Mouse (Mus musculus): Measurements from ENCODE around the gene Zfp106. TPM values are rescaled to one million over a fixed set of nuclear protein-coding genes. Genes with fewer than 3 reads are reported as not detected.

Gene Zfp106
- polyA plus RNA-seq, 1 experiment from 2014 or later: 50.8 TPM

DNA sequence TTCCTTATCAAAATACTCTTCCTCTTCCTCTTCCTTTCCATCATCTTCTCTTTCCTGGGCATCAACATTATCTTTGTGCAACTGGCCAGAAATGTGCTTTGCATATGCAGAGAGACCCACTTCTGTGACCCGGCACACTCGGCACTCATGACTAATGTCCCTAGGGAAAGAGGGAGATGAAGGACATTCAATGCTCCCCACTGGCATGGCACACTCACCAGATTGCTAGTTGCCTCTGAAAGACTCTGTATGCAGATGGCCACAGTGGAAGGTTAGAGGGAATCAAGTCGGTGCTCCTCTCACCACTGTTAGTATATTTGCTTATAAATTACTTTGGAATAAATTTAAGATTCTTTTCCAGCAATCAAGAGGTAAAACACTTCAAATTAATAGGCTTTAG is 24.3 kb downstream of the Zfp106 start:
- no peak overlapping the region for H3K4me3 ChIP-seq
- peaks cover 15% of the 10 kb centered on the region for H3K4me1 ChIP-seq
- no peak overlapping the region for H3K9ac ChIP-seq (replicated peaks)
- H3K27ac ChIP-seq (replicated peaks): peak overlapping the region; percentile 79
- 63% methylated on average over 3 of the region's 3 CpGs for WGBS
- peak overlapping the region; percentile 19 for H3K4me2 ChIP-seq (replicated peaks)
- H3K9me3 ChIP-seq: no peaks in the 10 kb centered on the region
- peak; percentile 61; the same call in 1 of the 2 replicates for ATAC-seq (replicated peaks)
- no peaks in the 10 kb centered on the region for H3K27me3 ChIP-seq
- H3K36me3 ChIP-seq: peaks cover 12% of the 10 kb centered on the region

DNA sequence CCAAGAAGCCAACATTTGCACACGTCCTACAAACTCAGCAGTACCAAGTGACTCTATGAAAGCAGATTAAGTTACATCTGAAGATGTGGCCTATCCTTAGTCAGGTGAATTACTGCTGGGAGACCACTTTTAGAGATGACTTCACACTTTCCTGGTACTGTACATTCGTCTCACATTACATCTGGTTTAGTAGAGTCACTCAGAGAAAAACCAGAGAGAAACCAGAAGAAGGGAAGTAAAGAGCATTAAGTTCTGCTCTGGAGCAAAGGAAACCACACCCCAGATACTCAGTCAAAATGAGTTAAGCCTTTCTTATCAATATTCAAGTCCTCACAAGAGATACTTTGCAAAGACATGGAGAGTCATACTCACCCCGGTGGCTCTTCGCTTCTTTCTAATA is 32.4 kb downstream of the Zfp106 start:
- 95% methylated on average over 4 of the region's 4 CpGs for WGBS
- no peak overlapping the region for H3K4me2 ChIP-seq (replicated peaks)
- H3K9me3 ChIP-seq: no peaks in the 10 kb centered on the region
- H3K27ac ChIP-seq (replicated peaks): no peak overlapping the region
- ATAC-seq (replicated peaks): no peak
- no peak overlapping the region for H3K9ac ChIP-seq (replicated peaks)
- H3K36me3 ChIP-seq: peaks cover 77% of the 10 kb centered on the region
- H3K4me3 ChIP-seq: no peak overlapping the region
- H3K27me3 ChIP-seq: no peaks in the 10 kb centered on the region
- H3K4me1 ChIP-seq: no peaks in the 10 kb centered on the region

DNA sequence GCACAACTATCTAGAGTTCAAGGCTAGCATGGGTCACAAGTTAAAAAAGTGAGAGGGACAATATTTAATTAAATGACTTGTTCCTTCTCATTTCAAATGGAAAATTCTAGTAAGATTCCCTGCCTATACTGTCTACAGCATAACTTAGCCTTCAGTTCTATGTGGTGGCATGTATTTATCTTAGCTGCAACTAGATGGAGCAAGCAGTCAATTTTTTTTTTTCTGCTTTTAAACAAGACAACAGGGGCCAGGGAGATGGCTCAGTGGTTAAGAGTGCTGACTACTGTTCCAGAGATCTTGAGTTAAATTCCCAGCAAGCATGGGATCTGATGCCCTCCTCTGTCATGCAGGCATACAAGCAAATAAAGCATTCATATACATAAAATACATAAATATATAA is 34.1 kb downstream of the Zfp106 start:
- H3K9me3 ChIP-seq: no peaks in the 10 kb centered on the region
- H3K4me1 ChIP-seq: no peaks in the 10 kb centered on the region
- no peak overlapping the region for H3K4me2 ChIP-seq (replicated peaks)
- H3K36me3 ChIP-seq: peaks cover 84% of the 10 kb centered on the region
- no peak overlapping the region for H3K27ac ChIP-seq (replicated peaks)
- no peak overlapping the region for H3K9ac ChIP-seq (replicated peaks)
- no peaks in the 10 kb centered on the region for H3K27me3 ChIP-seq
- ATAC-seq (replicated peaks): no peak
- H3K4me3 ChIP-seq: no peak overlapping the region

DNA sequence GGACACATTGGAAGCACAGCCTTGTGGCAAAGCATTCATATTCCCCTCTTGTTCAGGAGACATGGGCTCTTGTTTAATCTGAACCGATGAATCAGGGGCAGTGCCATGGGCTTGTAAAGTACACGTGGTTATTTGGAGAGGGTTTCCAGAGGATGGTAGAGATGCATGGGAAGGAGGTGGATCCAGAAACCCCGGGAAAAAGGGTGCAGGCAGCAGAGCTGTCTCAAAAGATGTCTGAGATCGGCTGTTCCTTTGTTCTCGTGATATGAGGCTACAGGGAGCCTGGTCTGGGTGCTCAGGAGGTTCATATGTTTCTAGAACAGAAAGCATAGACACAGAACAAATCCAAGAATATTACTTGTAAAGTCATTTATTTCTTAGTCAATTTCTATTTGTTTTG is 36.9 kb downstream of the Zfp106 start:
- ATAC-seq (replicated peaks): no peak
- Histone ChIP-seq H3K4me3 (no peak overlapping the region), H3K4me2 (replicated peaks) (no peak overlapping the region), H3K9ac (replicated peaks) (no peak overlapping the region), H3K36me3 (peaks cover 88% of the 10 kb centered on the region), H3K27me3 (no peaks in the 10 kb centered on the region), H3K27ac (replicated peaks) (no peak overlapping the region), H3K4me1 (no peaks in the 10 kb centered on the region), H3K9me3 (no peaks in the 10 kb centered on the region)
- WGBS: 88% methylated on average over 5 of the region's 5 CpGs

DNA sequence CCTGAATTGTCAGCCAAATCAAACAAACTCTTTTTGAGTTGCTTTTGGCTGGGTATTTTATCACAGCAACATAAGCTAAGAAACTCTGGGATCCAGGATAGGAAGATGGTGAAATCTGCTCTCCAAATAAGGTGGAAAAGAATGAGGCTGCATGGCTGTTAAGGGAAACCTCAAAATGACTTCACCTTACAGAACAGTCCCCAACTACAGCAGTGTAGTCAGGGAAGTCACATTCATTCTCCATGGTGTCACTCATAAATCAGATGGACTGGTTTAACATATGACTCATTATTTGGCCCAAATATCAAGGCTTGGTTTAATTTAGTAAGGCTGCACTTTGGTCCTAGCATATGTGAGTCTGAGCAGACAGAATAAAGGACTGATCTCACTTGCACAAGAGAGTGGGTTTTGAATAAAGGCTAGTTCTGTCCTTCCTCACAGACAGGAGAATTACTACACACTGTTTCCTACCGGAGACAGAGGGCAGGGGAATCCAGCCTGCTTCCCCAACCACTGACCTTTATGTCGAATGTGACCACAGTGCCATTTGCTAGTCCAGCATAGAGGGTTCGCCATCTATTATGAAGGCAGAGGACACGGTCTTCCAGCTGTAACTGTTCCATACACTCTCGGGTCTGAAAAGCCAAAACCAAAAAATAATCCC is 45.0 kb downstream of the Zfp106 start:
- H3K36me3 ChIP-seq: peaks cover 89% of the 10 kb centered on the region
- no peak overlapping the region for H3K4me3 ChIP-seq
- H3K27ac ChIP-seq (replicated peaks): no peak overlapping the region
- 91% methylated on average over 5 of the region's 5 CpGs for WGBS
- no peaks in the 10 kb centered on the region for H3K27me3 ChIP-seq
- no peak overlapping the region for H3K4me2 ChIP-seq (replicated peaks)
- ATAC-seq (replicated peaks): no peak
- no peak overlapping the region for H3K9ac ChIP-seq (replicated peaks)
- no peaks in the 10 kb centered on the region for H3K4me1 ChIP-seq
- H3K9me3 ChIP-seq: no peaks in the 10 kb centered on the region

DNA sequence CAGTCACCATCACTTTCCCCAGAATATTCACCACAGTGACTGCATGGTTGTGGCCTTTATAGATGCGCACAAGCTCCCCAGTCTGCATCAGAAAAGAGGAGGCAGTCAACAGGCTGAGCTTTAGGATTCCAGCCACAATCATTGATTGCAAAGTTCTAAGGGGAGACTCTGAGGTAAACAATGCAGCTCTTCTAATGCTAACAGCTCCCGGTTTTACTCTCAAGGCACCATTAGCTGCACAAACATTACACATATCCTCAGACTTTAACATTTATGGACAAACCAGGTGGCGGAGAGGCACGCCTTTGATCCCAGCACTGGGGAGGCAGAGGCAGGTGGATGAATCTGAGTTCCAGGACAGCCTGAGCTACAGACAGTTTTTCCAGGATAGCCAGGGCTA is 49.5 kb downstream of the Zfp106 start:
- Histone ChIP-seq H3K27ac (replicated peaks) (no peak overlapping the region), H3K9ac (replicated peaks) (no peak overlapping the region), H3K4me2 (replicated peaks) (no peak overlapping the region), H3K36me3 (peaks cover 66% of the 10 kb centered on the region), H3K9me3 (no peaks in the 10 kb centered on the region), H3K27me3 (no peaks in the 10 kb centered on the region), H3K4me3 (no peak overlapping the region), H3K4me1 (no peaks in the 10 kb centered on the region)
- ATAC-seq (replicated peaks): no peak
- 95% methylated on average over 4 of the region's 4 CpGs for WGBS

DNA sequence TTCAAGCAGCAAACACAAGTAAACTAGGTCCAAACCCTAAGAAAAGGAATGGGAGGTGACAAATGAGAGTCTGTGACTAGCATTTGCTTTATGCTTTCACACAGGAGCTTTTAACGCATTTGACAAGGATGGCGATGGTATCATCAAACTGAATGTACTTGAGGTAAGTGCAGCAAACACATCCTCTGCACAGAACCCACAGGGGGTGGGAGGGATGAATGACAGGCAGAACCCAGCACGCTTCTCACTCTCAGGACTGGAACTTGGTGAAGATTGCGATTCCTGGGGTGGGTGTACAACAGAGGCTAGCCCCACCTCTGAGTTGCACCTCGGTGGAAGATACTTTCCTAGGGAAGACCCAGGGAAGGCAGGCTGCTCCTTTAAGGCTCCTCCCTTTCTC is 59.7 kb downstream of the Zfp106 start:
- Histone ChIP-seq H3K4me1 (no peaks in the 10 kb centered on the region), H3K4me3 (no peak overlapping the region), H3K27ac (replicated peaks) (no peak overlapping the region), H3K4me2 (replicated peaks) (no peak overlapping the region), H3K9ac (replicated peaks) (no peak overlapping the region), H3K9me3 (no peaks in the 10 kb centered on the region), H3K36me3 (peaks cover 27% of the 10 kb centered on the region), H3K27me3 (no peaks in the 10 kb centered on the region)
- WGBS: 80% methylated on average over 5 of the region's 5 CpGs
- ATAC-seq (replicated peaks): no peak

DNA sequence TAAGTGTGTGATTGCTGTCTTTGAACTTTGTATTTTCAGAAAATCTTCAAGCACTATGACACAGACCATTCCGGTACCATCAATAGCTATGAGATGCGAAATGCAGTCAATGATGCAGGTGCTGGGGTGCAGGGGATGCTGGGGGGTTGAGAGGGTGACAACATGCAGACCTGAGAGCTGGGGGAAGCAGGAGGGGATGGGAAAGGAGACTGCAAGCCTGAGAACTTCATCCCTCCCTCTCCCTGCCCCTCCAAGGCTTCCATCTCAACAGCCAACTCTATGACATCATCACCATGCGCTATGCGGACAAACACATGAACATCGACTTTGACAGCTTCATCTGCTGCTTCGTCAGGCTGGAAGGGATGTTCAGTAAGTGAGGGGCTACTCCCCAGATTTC is 60.5 kb downstream of the Zfp106 start:
- ATAC-seq (replicated peaks): no peak
- Histone ChIP-seq H3K36me3 (peaks cover 18% of the 10 kb centered on the region; the same call in 1 of the 2 replicates), H3K4me2 (replicated peaks) (no peak overlapping the region), H3K27me3 (no peaks in the 10 kb centered on the region), H3K4me1 (no peaks in the 10 kb centered on the region), H3K4me3 (no peak overlapping the region), H3K27ac (replicated peaks) (no peak overlapping the region), H3K9me3 (no peaks in the 10 kb centered on the region), H3K9ac (replicated peaks) (no peak overlapping the region)
- 90% methylated on average over 6 of the region's 6 CpGs for WGBS

DNA sequence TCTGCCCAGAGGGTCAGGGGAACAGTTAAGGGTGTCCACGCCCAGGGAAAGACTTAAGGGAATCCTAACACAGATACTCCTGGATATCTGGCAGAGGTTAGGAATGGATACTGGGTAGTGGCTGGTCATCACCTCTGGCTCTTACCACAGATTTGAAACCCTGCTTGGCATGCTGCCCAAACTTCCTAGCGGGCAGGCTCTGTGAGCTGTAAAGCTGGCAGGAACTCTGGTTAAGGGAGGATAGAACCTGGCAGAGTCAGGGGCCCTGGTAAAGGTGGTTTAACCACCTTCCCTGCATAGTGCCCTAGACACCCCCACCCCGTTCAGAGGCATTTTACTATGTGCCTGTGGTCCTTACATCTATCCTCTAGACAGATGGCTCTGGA is 61.0 kb downstream of the Zfp106 start:
- peaks cover 16% of the 10 kb centered on the region; the same call in 1 of the 2 replicates for H3K36me3 ChIP-seq
- H3K4me3 ChIP-seq: no peak overlapping the region
- H3K9ac ChIP-seq (replicated peaks): no peak overlapping the region
- no peaks in the 10 kb centered on the region for H3K27me3 ChIP-seq
- 75% methylated on average over 3 of the region's 3 CpGs for WGBS
- H3K4me2 ChIP-seq (replicated peaks): no peak overlapping the region
- H3K27ac ChIP-seq (replicated peaks): no peak overlapping the region
- no peaks in the 10 kb centered on the region for H3K9me3 ChIP-seq
- H3K4me1 ChIP-seq: no peaks in the 10 kb centered on the region
- no peak for ATAC-seq (replicated peaks)

DNA sequence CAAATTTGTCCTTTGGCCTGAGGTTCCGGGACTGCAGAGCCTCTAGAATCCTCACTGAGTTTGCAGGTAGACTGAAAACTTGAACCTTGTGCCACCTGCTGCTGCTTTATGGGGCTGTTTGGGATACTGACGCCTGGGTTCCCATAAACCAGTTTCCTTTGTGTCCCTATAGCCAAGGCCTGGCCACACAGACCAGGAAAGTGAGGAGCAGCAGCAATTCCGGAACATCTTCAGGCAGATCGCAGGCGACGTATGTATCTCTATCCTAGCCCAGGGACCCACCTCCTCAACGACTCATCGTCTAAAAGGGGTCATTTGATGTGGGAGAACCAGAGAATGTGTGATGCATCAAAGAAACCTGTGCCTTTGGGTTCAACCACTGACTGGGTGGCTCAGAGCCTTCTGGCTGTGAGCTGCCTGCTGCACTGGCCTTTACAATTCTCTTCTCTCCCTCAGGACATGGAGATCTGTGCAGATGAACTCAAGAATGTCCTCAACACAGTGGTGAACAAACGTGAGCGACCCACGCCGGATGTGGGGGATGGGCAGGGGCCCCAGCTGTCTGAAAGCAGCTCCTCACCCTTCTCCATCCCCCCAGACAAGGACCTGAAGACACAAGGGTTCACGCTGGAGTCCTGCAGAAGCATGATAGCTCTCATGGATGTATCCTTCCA is 61.6 kb downstream of the Zfp106 start:
- Histone ChIP-seq H3K27ac (replicated peaks) (no peak overlapping the region), H3K27me3 (no peaks in the 10 kb centered on the region), H3K9me3 (no peaks in the 10 kb centered on the region), H3K4me3 (no peak overlapping the region), H3K36me3 (peaks cover 16% of the 10 kb centered on the region; the same call in 1 of the 2 replicates), H3K4me2 (replicated peaks) (no peak overlapping the region), H3K9ac (replicated peaks) (no peak overlapping the region), H3K4me1 (no peaks in the 10 kb centered on the region)
- ATAC-seq (replicated peaks): no peak
- 77% methylated on average over 13 of the region's 13 CpGs for WGBS

DNA sequence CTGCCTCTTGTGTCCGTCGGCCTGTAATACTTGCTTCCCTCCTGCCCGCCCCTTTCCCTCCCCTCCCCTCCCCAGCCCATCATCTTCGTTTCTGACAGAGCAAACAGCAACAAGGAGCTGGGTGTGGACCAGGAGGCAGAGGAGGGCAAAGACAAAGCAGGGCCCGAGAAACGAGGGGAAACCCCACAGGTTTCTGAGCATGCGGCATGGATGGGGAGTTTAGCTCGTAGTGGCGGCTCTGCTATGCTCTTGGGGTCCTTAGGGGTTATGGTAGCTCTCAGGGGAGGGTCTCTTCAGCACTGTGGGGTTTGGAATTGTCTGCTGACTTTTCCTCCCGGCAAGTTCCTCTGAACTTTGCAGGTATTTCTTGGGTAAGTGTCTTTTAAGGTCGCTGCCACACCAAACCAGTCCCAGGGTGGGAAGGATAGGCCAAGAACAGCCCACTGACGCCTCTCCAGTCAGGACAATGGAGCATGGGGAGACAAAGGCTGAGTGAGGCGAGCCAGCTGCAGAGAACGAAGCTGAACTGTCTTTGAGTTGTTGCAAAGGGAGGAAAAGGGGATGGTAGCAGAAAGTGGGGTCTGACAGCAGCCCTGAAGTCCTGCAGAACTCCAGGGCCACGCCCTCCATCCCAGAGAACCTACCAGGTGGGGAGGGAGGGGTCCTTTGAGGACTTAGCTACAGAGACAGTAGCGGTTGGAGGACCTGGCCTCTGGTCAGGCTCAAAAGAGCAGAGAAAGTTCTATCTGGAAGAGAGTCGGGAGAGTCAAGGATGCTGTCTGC is 62.3 kb downstream of the Zfp106 start:
- no peak for ATAC-seq (replicated peaks)
- no peaks in the 10 kb centered on the region for H3K27me3 ChIP-seq
- no peaks in the 10 kb centered on the region for H3K4me1 ChIP-seq
- H3K9ac ChIP-seq (replicated peaks): no peak overlapping the region
- no peak overlapping the region for H3K27ac ChIP-seq (replicated peaks)
- H3K36me3 ChIP-seq: peaks cover 13% of the 10 kb centered on the region; the same call in 1 of the 2 replicates
- H3K4me3 ChIP-seq: no peak overlapping the region
- H3K4me2 ChIP-seq (replicated peaks): no peak overlapping the region
- WGBS: 37% methylated on average over 17 of the region's 17 CpGs
- no peaks in the 10 kb centered on the region for H3K9me3 ChIP-seq

DNA sequence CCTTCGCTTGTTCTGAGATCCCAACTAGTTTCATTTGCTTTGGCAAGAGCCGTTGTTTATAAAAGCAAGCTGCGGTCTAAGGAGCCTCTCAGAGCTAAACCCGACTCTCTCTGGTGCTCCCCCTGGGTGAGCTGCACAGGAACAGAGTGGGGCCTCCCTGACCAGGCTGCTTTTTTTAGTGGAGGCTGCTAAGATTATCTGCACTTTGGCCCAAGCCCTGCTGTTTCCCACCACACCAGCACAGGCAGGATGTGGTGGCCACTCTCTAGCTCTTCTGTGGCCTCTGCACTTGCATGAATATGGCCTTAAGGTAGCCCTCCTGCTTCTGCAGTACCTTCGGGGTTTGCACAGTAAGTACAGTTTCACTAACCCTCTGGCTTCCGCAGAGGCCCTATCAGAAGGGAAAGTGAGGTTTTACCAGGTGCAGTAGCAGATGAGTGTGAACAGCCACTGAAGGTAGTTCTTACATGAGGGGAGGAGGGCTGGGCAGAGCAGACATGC is 63.6 kb downstream of the Zfp106 start:
- no peak overlapping the region for H3K9ac ChIP-seq (replicated peaks)
- no peak overlapping the region for H3K4me2 ChIP-seq (replicated peaks)
- WGBS: 87% methylated on average over 6 of the region's 6 CpGs
- no peak overlapping the region for H3K4me3 ChIP-seq
- H3K27me3 ChIP-seq: no peaks in the 10 kb centered on the region
- no peak overlapping the region for H3K27ac ChIP-seq (replicated peaks)
- peaks cover 1% of the 10 kb centered on the region; the same call in 1 of the 2 replicates for H3K36me3 ChIP-seq
- H3K9me3 ChIP-seq: no peaks in the 10 kb centered on the region
- no peak for ATAC-seq (replicated peaks)
- H3K4me1 ChIP-seq: no peaks in the 10 kb centered on the region

Measured in forebrain, embryonic 15.5 days (tissue).